Mouse (Mus musculus) adrenal gland, postnatal 25 days (tissue): ENCODE measurements around the gene Gm6525. TPM values are rescaled to one million over a fixed set of nuclear protein-coding genes. Genes with fewer than 3 reads are reported as not detected.
A peak's percentile ranks its signal among the peaks of the same experiment; 100 is the strongest.

Experiments
- DNase-seq: peaks from one replicate; pipeline ENCODE4 v3.0.0; 2021; ENCODE audit warnings: mixed read lengths
- total RNA-seq: library from RNA; stranded (reverse); gene quantifications from 2 replicates; pipeline ENCODE4 v1.2.3, GENCODE M21; 2021

Gene Gm6525
- total RNA-seq, 1 experiment from 2014 or later: 0.30 TPM

- no peak for DNase-seq
These were observed 4.4 kb upstream of the Gm6525 start for GRCm38 (mm10) chr3:84169393-84170005.

DNA sequence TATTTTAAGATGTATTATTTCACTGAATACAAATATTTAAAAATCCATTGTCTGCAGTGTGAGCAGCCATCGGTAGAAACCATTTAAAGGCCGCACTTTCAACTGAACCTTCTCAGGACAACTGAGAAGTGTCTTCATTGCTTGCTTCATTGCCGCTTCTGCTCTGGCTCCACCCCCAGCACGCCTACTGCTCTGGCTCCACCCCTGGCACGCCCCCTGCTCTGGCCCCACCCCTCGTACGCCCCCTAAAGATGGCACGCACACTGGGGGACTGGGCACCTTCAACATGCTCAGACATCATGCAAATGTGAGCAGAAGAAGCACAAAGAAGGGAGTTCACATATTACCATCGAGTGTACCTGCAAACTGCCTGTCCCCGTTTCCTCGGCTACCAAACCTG, 1.5 kb upstream of the Gm6525 start:
- no peak for DNase-seq

GRCm38 (mm10) chr3:84175337-84176315, 1.7 kb downstream of the Gm6525 start:
- DNase-seq: peak; percentile 74

DNA sequence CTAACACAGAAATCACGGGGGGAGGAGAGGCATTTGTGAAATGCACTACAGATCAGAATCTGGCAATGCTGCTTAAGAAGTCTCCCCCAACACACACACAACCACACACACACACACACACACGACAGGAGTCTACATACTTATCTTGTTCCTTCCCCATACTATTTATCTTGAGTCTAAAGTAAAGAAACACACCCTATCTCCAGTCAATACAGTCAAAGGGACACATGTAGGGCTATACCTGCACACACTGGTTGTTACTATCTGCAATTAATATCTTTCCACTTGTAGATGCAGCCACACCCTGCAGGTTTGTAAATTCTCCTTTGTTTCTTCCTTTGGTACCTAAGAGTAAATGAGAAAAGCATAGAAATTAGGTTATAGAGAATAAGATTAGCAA, 3.9 kb downstream of the Gm6525 start:
- DNase-seq: no peak

DNA sequence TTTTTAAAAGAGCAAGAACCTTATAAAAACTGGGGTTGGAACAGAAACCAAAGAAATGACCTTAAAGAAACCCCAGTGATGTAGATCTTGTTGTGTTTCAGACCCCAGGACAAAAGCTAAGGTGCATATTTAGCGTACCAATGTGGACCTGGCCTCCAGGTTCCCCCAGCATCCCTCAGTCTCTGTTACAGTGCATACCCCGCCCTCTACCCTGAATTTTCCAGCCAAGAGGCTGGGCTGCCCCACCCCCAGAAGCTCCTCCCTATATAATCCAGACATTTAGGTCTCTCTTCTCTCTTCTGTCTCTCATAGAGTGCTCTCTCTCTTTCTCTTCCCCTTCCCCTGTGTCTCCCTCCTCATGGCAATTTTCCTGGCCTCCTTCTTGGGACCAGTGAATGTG, 6.4 kb downstream of the Gm6525 start:
- DNase-seq: no peak

DNA sequence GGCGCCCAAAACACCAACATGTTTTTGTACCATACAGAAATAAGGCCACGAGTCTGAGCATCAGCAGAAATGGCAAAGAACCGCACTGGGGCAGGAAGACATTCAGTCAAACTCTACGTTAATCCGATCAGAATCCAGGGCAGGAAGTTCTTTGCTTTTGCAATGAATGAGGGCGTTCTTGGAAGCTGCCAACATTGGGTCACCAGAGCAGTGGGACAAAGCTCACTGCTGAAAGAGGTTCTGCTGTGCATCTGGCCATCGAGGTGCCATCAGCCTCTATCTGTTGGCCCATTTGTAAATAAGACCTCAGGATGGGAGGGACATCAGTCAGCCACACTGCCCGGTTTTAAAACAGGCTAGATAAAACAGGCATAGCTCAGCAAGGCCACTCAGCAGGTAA, 7.2 kb downstream of the Gm6525 start:
- no peak for DNase-seq

DNA sequence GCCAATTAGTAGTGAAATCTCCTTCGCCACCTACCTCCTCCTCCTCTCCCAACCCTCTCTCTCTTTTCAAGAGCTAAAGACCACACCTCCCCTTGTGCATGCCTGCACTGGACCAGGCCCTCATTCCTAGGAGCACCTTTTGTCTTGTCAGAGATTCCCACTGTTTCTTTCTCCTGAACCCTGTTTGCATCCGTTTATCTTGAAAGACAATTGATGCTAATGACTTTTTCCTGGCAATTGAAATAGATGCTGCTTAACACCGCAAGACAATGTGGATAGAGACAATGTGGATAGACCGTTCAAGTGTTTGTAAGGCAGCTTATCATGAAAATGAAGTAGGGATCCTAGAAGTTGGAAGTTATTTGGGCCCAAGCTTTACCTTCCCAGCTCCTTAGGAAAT, 7.8 kb downstream of the Gm6525 start:
- DNase-seq: no peak

DNA sequence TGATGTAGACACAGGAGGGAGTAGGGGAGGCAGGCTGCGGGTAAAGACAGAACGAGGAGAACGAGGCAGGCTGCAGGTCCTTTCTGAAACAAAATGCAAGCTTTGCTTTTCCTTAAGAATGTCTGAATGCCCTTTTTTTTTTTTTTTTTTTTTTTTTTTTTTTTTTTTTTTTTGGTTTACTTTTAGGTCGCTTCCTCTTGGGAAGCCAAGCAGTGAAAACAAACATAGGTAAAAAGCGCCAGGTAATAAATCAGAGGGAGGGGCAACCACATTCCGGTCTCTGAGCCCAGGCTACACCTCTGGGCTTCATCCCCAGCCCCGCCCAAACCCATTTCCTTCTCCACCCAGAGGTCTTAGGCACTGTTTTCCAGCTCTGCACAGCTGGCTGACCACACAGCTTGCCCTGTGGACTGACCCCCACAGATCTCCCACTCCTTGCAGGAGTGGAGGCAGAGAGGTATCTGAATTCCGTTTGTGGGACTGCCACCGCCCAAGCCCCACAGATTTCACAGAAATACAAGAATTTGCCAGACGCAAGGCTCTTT, 15.8 kb downstream of the Gm6525 start:
- peak; percentile 3 for DNase-seq

DNA sequence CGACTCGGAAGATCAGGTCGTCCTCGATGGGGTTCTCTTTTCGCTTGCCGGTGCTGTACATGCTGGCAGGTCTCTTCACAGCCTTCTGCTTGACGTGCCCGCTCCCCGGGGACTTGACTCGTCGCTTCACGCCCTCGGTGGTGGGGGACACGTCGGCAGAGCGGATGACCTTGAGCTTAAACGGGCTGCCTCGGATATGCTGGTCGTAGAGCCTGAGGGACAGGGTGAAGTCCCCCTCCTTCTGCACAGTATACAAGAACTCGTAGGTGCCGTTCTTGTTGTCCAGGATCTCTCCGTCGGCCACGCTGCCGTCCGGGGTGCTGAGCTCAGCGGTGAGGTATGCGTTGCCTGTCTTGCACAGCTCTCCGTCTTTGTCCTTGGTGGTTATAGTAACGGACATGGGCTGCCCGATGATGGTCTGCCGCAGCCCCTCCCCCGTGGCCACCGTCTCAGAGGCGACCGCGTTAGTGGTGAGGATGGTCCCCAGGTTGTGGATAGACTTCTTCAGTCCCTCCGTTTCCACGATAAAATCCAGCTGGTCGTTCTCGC, 16.7 kb downstream of the Gm6525 start:
- DNase-seq: peak; percentile 69

- peak; percentile 6 for DNase-seq
These were observed 17.4 kb downstream of the Gm6525 start for GRCm38 (mm10) chr3:84191141-84191881.

DNA sequence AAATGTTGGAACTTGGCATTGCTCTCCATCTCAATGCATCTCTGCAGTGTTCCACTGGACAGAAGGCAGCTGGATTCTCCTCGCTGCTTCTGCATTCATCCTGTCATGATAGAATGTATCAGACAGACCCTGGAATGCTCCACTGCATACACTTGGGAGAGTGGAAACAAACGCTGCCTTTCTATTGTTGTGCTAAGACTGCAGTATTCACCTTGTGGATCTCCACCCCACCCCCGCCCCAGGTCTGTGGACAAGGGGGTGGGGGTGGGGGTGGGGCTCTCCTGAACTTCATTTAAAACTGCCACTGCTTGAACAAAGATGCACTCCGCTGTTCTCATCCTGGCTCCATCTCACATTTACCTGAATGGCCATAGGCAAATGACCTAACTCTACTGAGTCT, 20.0 kb downstream of the Gm6525 start:
- DNase-seq: no peak

DNA sequence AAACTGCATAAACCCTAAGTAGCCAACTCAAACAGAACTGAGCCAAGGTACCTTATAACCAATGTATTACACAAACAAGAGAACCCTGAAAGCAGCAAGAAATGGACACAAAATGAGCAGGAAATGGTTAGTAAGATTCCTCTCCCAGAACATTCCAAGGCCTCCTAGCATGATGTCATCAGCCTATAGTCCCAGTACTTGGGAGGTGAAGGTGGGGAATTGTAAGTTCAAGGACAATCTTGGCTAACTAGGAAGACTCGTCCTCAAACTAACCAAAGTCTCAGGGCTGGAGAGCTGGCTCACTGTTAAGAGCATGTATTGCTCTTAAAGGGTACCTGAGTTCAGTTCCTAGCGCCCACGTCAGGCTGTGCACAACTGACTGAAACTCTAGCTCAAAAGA, 24.3 kb downstream of the Gm6525 start:
- no peak for DNase-seq

DNA sequence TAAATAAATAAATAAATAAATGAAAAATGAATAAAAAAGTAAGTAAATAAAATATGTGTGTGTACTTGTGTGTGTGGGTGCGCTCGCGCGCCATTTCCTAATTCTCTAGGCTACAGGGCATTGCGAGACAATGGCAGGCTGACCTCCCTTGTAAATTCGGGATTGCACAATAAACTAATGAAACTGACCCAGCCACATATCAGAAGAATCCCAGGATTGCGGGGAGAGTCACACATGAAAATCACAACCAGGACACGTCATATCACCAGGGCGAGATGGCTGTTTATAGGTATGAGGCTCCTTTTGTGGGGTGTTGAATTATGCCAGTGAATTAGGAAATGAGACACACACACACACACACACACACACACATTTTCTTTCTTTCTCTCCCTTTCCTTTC, 25.6 kb downstream of the Gm6525 start:
- DNase-seq: no peak

DNA sequence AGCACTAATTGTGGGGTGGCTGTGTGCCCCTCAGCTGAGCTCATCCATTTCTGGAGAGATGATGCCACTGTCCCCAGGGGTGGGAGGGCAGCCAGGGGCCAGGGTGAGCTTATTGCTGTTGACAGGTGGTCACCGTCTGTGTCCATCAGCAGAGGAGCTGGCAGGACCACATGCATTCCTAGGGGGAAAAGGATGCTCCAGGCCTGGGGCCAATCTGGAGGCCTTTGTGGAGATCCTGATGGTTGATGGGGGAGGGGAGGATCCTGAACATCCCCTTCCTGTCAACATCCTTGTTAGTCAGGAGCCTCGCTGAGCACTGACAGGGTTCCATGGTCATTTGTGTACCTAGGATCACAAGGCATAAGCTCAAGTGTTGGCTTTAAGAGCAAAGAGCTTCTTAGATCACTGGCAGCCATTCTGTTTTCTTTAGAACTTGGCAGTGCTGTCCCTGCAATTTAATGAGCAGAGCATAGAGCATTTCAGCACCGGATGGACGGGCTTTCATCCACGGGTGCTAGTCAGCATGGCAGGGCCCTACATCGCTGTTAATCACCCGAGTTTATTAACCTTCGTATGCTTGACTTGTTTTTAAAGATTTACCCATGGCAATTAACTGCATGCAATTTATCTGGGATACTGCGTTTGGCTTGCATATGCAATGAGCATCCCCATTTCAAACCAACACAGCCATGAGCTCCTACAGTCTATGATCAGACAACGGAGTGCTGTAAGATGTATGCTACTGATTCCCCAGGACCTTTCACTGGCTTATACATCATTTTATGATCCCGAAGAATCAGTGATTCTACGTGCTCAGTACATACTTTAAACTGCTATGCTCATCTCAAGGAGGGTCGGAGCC, 26.9 kb downstream of the Gm6525 start:
- DNase-seq: no peak

- no peak for DNase-seq
These were observed 30.7 kb downstream of the Gm6525 start for GRCm38 (mm10) chr3:84204640-84205039.

GRCm38 (mm10) chr3:84205650-84206049, 31.7 kb downstream of the Gm6525 start:
- no peak for DNase-seq

DNA sequence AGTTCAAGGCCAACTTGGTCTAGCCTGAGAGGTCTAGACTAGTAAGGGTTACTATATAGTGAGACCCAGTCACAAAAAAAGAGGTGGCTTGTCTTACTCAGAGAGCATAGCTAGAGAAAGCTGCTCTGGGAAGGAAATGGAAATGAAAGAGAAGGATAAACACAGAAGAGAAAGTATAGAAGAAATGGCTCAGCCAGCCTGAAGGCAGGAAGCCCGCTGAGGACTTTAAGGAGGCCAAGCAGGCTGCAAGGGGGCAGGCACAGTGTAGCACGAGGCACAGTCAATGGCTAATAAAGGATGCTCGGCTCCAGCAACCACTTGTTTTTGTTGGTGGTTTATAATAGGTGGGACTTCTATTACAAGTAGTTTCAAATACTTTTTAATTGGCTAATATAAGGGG, 32.2 kb downstream of the Gm6525 start:
- no peak for DNase-seq

GRCm38 (mm10) chr3:84207366-84207765, 33.5 kb downstream of the Gm6525 start:
- no peak for DNase-seq

- DNase-seq: no peak
These were observed 34.6 kb downstream of the Gm6525 start for GRCm38 (mm10) chr3:84208475-84208874.

GRCm38 (mm10) chr3:84208917-84209513, 35.1 kb downstream of the Gm6525 start:
- no peak for DNase-seq

- DNase-seq: no peak
These were observed 37.5 kb downstream of the Gm6525 start for GRCm38 (mm10) chr3:84211340-84211875.
